Mouse (Mus musculus) left cerebral cortex, postnatal 14 days (tissue): ENCODE results near the gene Gm2832. TPM values are rescaled to one million over a fixed set of nuclear protein-coding genes. Genes with fewer than 3 reads are reported as not detected.
"Not testable (repeated sequence)": the region's sequence is repeated elsewhere in the genome, so short reads cannot be mapped to it uniquely, and the experiment has no call there.

Experiments used
- DNase-seq, 2 experiments: peaks; one replicate each; pipeline ENCODE4 v3.0.0; 2021 to 2022; ENCODE audit warnings: low spot score in 2 of 2, mixed read lengths in 1 of 2
- intact Hi-C: fragments of 180-260 bp; cut with DNase I; formaldehyde crosslinking; loops from one replicate; pipeline ENCODE4 v1.15.1; 2025
- long read RNA-seq, 2 experiments: library from polyadenylated mRNA; stranded (forward); transcript quantifications; one replicate each; pipeline ENCODE4 v2.0.0; 2021
- total RNA-seq, 2 experiments: library from RNA; stranded (reverse); gene quantifications; 2 replicates each; pipeline ENCODE4 v1.2.3; 2021

Gm2832 gene
- under 1 TPM in 1 of 2 experiments, not detected in 1; 0.22 TPM for total RNA-seq
- long read RNA-seq, experiment 1, partial matches to known transcripts = 0 of 2 reads
- long read RNA-seq, experiment 1, other reads (novel, unspliced or antisense) = 2 of 2 reads
- long read RNA-seq, experiment 2, partial matches to known transcripts = 1 of 3 reads
- long read RNA-seq, experiment 2, other reads (novel, unspliced or antisense) = 2 of 3 reads

- intact Hi-C loops = not testable (repeated sequence)
Measured at GRCm38 (mm10) chr14:41278505-41278904, at the start of gene Gm2832. Gene Gm2832, plus strand, starts transcription at chr14:41278805.

GRCm38 (mm10) chr14:41263296-41263695 lies 15.3 kb upstream of the Gm2832 start:
- DNase-seq = peak; percentile 77 to 81
- intact Hi-C loops = not testable (repeated sequence)

More at GRCm38 (mm10) chr14:41278505-41278904, at the start of gene Gm2832:
- DNase-seq = not testable (repeated sequence)

DNA sequence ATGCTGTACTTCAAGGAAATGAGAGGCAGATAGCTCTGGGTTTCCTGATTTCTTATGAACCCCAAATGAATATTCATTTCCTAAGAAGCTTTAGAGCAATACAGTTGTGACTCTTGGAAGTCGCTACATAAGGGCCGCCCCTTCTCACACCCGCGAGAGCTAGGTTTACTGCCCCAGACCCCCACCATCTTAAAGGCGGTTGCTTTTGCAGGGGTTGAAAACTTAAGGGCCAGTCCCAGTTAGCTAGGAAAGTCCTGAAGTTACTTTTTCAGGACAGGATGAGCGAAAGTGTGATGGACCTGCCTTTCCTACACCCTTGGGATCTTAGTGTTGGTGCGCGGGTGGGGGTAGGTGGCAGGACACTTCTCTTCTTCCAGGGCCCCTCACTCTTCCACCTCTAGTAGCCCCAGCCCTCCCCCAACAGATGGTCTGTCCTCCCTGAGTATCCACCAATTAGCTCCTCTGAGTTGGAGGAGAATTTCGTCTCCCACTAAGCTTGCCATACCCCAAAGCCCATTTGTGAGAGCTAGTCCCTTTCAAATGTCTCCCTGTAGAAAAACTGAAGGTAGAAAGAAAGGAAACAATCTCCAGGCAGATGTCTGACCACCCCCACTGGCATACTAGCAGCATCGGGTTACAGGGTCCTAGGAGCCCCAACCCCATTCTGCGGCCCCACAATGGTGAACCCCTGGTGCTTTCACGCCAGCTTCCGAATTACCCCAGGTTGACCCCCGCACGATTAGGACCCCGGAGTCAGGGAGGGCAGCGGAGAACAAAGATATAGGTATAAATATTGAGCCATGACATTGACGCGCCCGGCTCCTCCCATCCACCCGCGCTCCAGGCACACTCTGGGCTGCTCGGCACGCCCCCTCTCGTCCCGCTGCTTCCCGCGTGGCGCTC lies 14.5 kb upstream of the Gm2832 start:
- intact Hi-C loops = not testable (repeated sequence)
- DNase-seq = peak; percentile 30 to 44

- intact Hi-C loops = not testable (repeated sequence)
- peak; percentile 70 to 73 for DNase-seq
Measured at GRCm38 (mm10) chr14:41264756-41265566, 13.6 kb upstream of the Gm2832 start.

DNA sequence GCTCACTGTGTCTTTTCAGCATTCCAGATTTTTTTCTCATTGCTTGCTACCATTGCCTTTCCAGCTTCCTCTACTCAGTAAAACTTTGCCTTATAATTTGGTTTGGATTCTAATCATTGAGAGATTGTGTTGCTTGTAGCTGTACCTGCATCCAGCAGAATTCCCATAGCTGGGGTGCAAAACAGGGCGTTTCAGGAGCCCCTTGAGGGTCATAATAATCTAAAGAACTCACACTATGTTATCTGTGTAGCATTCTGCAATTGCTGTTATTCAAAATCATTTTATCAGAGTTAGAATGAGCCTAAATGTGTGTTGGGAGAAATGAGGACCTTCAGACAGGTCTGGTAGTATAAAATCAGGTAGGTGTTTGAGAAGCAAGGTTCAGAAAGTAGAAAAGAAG lies 7.4 kb downstream of the Gm2832 start:
- intact Hi-C loops, DNase-seq: not testable (repeated sequence)

Other genes starting within 250 kb of the Gm2832 start
- gene Dydc2, start 209.6 kb upstream of the Gm2832 start, total RNA-seq = not detected
- not detected for gene Dydc1, start 205.9 kb upstream of the Gm2832 start, total RNA-seq
- not detected for gene Mat1a, start 173.8 kb upstream of the Gm2832 start, total RNA-seq
- gene Sftpa1, start 147.0 kb upstream of the Gm2832 start, total RNA-seq = not detected
- gene Mbl1, start 127.3 kb upstream of the Gm2832 start, total RNA-seq = not detected
- gene Sftpd, start 93.7 kb upstream of the Gm2832 start, total RNA-seq = not detected
- gene Gm5798, start 69.8 kb downstream of the Gm2832 start, total RNA-seq = not detected
- gene Gm7945, start 107.6 kb downstream of the Gm2832 start, total RNA-seq = not detected
- not detected for gene Gm6482, start 129.5 kb downstream of the Gm2832 start, total RNA-seq
- not detected for gene Gm7954, start 174.7 kb downstream of the Gm2832 start, total RNA-seq
- under 1 TPM in 1 of 2 experiments, not detected in 1; 0.70 TPM for gene Gm3486, start 210.7 kb downstream of the Gm2832 start, total RNA-seq